Mouse (Mus musculus): Measurements from ENCODE around the gene Ptprn2.

- TF ChIP-seq CTCF (IDR thresholded peaks at IDR 0.05; ENCODE audit: low read depth), result no peak
- no peak for TF ChIP-seq EP300 (IDR thresholded peaks at IDR 0.05; ENCODE audit: low read depth)
These were observed 829.5 kb downstream of the Ptprn2 start for GRCm38 (mm10) chr12:117314987-117315386.

Data from liver, postnatal 0 days (tissue).